Mouse (Mus musculus) heart, postnatal 0 days (tissue): ENCODE measurements around the gene Tmem131l.

ENCODE experiments used
- CTCF ChIP-seq: IDR thresholded peaks from 2 replicates; pipeline ENCODE4 v1.5.1; 2016; ENCODE audit warnings: antibody characterized with exemption, control low read depth, low read depth
- EP300 ChIP-seq: IDR thresholded peaks from 2 replicates; pipeline ENCODE4 v1.6.1; 2016; ENCODE audit warnings: antibody characterized with exemption, low read depth

- no peak for TF ChIP-seq CTCF
- TF ChIP-seq EP300, result no peak
These were observed 34.0 kb downstream of the Tmem131l start for GRCm38 (mm10) chr3:84005989-84006388.
